Mouse (Mus musculus) urinary bladder, adult 2 months (tissue): ENCODE measurements around the gene Olfr733. TPM values are rescaled to one million over a fixed set of nuclear protein-coding genes. Genes with fewer than 3 reads are reported as not detected.

Experiments used
- DNase-seq: peaks from one replicate; pipeline ENCODE4 v3.0.0; 2022; ENCODE audit warnings: low spot score
- polyA plus RNA-seq: library from polyadenylated mRNA; depleted of rRNA; stranded (reverse); fragments of >200 nt; gene quantifications from 2 replicates; pipeline ENCODE4 v1.2.3, GENCODE M21; 2012; rRNA removed

The Olfr733 gene
- polyA plus RNA-seq: not detected in 2 replicates

DNA sequence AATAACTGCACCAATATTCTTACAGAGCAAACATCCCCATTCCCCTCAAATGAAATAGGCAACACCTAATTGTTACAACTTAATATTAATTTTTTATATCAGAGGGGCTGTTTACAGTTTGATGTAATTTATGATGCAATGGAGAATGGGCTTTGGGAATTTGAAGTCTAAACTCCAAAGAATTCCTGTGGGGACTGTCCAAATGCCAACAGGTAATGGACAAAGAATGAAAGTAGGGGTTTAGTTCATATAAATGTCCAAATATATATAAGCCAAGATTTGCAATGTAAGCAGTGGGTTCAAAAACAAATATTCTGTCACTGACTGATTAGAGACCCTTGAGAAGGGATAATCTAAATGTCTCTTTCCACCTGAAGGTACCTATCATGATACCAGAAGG, at the start of gene Olfr733:
TSS of gene Olfr733 (minus strand) at position 101 of the 400 bp plus-strand sequence.
- DNase-seq: no peak

- DNase-seq: no peak
Measured at GRCm38 (mm10) chr14:50348796-50349195, 47.5 kb upstream of the Olfr733 start, which contains the start of gene Olfr735. Gene Olfr735 (minus strand): TSS chr14:50348872.

GRCm38 (mm10) chr14:50326661-50327060, 25.3 kb upstream of the Olfr733 start, which contains the start of gene Olfr734:
Gene Olfr734 (minus strand): TSS chr14:50326761.
- DNase-seq: no peak

- no peak for DNase-seq
Measured at GRCm38 (mm10) chr14:50284106-50284505, 17.2 kb downstream of the Olfr733 start, which contains the start of gene Olfr732. Gene Olfr732 (minus strand): TSS chr14:50284206.

Other genes with a start within 250 kb of the Olfr733 start
- not detected in 2 replicates for gene Olfr726, start 210.6 kb downstream of the Olfr733 start, polyA plus RNA-seq
- gene Olfr727, start 178.3 kb downstream of the Olfr733 start, polyA plus RNA-seq: not detected in 2 replicates
- gene Olfr728, start 158.8 kb downstream of the Olfr733 start, polyA plus RNA-seq: not detected in 2 replicates
- not detected in 2 replicates for gene Olfr729, start 148.6 kb downstream of the Olfr733 start, polyA plus RNA-seq
- not detected in 2 replicates for gene Olfr730, start 113.3 kb downstream of the Olfr733 start, polyA plus RNA-seq
- not detected in 2 replicates for gene Olfr731, start 59.7 kb downstream of the Olfr733 start, polyA plus RNA-seq
- gene Olfr732, start 17.3 kb downstream of the Olfr733 start, polyA plus RNA-seq: not detected in 2 replicates
- gene Olfr734, start 25.2 kb upstream of the Olfr733 start, polyA plus RNA-seq: not detected in 2 replicates
- 0.07 TPM in 1 of 2 replicates, not detected in the other for gene Olfr735, start 47.4 kb upstream of the Olfr733 start, polyA plus RNA-seq
- 1.1 and 1.4 TPM in 2 replicates for gene Tlr11, start 56.4 kb upstream of the Olfr733 start, polyA plus RNA-seq
- gene Olfr736, start 79.6 kb upstream of the Olfr733 start, polyA plus RNA-seq: not detected in 2 replicates
- gene Olfr738, start 106.0 kb upstream of the Olfr733 start, polyA plus RNA-seq: not detected in 2 replicates
- not detected in 2 replicates for gene Olfr739, start 117.1 kb upstream of the Olfr733 start, polyA plus RNA-seq
- gene Olfr740, start 144.0 kb upstream of the Olfr733 start, polyA plus RNA-seq: not detected in 2 replicates
- gene Olfr741, start 171.2 kb upstream of the Olfr733 start, polyA plus RNA-seq: not detected in 2 replicates
- not detected in 2 replicates for gene Olfr742, start 202.1 kb upstream of the Olfr733 start, polyA plus RNA-seq
- gene Olfr743, start 220.3 kb upstream of the Olfr733 start, polyA plus RNA-seq: not detected in 2 replicates